Mouse (Mus musculus) common myeloid progenitor, adult 5-6 weeks (primary cell): ENCODE measurements around the gene Adam29. TPM values are rescaled to one million over a fixed set of nuclear protein-coding genes. Genes with fewer than 3 reads are reported as not detected.

Source experiments
- ATAC-seq: replicated peaks from 2 replicates; pipeline ENCODE4 v1.8.0; 2016; ENCODE audit warnings: low read depth, mild to moderate bottlenecking, moderate TSS enrichment, inconsistent platforms; ENCODE audit not compliant: poor library complexity, severe bottlenecking
- total RNA-seq: library from RNA; stranded (forward); fragments of 200-1000, 187-1606 nt; gene quantifications from 2 replicates; pipeline ENCODE4 v1.2.3, GENCODE M21; 2017

The Adam29 gene
- not detected in 2 replicates for total RNA-seq

DNA sequence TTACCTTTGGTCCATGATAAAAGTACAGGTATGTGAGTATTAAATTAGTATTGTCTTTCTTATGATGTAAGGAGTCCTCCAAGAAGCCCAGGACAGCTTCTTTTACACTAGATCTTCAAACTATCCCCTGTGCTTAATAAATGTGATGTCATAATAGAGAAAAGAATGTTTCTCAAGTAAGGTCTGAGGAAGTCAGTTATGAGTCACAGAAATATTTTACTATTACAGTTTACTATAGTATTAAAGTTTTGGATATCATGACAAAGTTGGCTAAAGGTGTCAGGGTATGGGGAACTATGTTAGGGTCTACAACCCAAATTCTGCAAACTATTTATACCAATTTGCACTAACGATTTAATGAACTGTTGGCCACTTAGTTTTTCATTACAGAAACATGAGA, at the start of gene Adam29:
Gene Adam29 (minus strand): TSS at position 101 of the 400 bp plus-strand sequence.
- ATAC-seq: no peak

GRCm38 (mm10) chr8:55940526-55940880, 33.8 kb upstream of the Adam29 start:
- no peak for ATAC-seq

- ATAC-seq: no peak
Observed at GRCm38 (mm10) chr8:55939870-55940525, 33.2 kb upstream of the Adam29 start, which contains the start of gene Glra3. Glra3 (plus strand) TSS chr8:55940460.

Other genes starting within 250 kb of the Adam29 start
- gene Glra3, start 33.5 kb upstream of the Adam29 start, total RNA-seq: not detected in 2 replicates